Mouse (Mus musculus) T-cell, adult 2 months (primary cell): Measurements from ENCODE around the gene Lpin3.

ENCODE experiments used
- DNase-seq: peaks from one replicate; pipeline ENCODE4 v3.0.0; 2022; ENCODE audit warnings: low spot score

The Lpin3 gene

GRCm38 (mm10) chr2:160880453-160881195 is at the start of gene Lpin3:
Gene Lpin3, plus strand, starts transcription at chr2:160880670.
- no peak for DNase-seq

DNA sequence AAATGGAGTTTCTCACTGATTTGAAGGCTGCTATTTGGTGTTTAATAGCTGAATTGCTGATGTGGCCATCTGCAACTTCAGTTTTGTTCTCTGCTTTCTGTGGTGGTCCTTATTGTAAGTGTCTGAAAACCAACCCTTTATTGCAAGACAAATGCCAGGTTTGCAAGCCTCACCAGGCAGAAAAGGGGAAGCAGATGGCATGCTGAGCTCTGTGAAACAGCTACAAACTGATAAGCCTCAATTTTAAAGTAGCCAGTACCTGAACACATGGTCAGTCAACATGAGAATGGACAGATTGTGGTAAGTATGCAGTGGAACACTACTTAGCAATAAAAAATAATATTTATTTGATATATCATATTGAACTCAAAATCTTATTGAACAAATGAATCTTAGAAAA is 39.6 kb upstream of the Lpin3 start:
- no peak for DNase-seq

DNA sequence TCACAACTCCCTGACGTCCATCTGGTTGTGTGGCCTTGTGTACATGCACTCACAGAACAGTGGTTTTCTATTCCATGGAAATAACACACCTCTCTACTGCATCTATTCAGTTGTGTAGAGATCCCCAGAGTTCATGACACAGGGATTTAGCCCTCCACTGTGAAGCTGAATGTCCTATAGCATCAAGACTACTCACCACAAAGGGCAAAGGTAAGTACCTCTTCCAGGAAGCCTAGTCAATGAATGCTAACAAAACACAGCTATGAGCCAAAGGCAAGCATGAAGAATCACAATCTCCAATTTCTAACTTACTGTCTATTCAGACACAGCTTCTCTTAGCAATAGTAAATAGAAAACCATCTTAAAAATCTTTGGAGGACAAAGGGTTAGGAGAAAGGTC is 32.8 kb upstream of the Lpin3 start:
- DNase-seq = no peak

DNA sequence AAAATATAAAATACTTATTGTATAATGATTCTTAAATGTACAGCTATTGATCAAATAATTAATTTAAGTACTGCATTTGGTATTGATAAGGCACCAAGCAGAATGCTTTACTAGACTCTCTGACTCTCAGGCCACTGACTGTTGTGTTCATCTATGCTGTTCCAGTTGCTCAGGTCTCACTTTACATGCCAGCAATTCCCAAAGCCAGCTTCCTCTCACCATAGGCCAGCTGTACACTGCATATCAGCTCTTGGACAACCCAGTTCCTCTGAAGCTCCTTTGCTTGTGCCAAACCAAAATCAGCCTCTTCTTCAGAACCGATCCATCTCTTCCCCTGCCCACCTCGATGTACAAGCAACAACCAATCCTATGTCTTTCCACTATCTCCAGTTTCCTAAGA is 32.3 kb upstream of the Lpin3 start:
- no peak for DNase-seq

- no peak for DNase-seq
Measured at GRCm38 (mm10) chr2:160849617-160850240, 30.7 kb upstream of the Lpin3 start.

- no peak for DNase-seq
Measured at GRCm38 (mm10) chr2:160850360-160850759, 30.1 kb upstream of the Lpin3 start.

DNA sequence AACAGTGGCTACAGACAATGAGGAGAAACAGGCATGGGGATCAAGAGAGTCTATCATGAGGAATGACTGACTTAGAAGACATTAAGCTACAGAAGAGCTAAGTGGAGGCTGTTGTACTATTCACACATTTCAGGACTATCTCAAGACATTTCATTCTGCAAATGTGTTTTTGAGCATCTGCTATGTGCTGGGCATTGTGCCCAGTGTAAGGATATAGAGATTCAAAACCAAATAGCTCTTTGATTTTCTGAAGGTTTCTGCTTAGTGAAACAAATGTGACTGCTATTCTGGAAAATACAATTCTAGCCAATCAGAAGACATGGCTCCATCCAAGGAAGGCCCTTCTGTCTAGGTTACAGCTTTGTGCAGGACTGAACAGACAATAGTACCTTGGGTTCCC is 25.8 kb upstream of the Lpin3 start:
- no peak for DNase-seq

DNA sequence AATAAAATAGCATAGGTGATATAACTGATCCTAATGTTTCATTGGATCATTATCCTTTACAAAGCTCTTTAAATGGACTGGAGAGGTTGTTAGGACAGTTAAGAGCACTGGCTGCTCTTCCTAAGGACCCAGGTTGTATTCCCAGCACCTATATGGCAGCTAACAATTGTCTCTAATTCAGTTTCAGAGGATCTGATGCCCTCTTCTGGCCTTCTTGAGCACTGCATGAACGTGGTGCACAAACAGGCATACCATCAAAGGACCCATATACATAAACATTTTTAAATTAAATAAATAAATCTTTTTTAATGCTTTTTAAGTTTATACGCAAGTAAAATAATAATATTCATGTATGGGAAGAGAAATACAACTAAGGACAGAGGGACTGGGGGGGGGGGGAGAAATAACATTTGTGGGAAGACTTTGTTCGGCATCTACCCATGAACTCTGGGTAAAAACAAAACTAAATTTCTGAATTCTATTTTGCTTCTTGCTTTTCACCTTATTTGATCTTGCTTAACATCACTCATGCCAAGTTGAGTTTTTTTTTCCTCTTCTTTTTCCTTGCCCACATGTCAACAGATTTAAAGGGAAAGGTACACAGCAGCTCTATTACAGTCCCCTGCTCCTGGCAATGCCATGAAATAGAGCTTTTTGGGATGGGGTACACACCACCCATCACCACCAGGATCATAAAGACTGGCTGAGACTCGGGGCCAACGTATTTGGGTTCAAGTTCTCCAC is 23.9 kb upstream of the Lpin3 start:
- DNase-seq = no peak

GRCm38 (mm10) chr2:160860363-160860762 is 20.1 kb upstream of the Lpin3 start:
- no peak for DNase-seq

DNA sequence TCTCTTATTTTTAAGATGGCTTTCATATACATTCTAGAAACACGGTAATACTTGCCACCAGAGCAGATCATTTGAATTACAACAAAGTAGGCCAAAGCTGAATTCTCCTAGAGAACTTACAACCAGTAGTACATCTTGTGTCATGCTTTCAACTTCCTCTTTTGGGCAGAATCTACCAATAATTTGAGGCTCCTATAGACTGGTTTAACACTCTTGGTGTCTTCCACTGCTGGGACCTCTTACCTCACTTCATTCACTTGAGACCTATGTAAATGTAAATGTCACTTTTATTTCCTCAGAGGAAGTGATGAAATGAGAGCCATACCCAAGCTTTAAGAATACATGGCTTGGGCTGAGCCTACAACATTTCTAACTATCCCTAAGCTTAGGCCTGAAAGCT is 16.4 kb upstream of the Lpin3 start:
- no peak for DNase-seq

GRCm38 (mm10) chr2:160865266-160865665 is 15.2 kb upstream of the Lpin3 start:
- DNase-seq = no peak

GRCm38 (mm10) chr2:160869446-160869845 is 11.0 kb upstream of the Lpin3 start:
- DNase-seq = no peak

DNA sequence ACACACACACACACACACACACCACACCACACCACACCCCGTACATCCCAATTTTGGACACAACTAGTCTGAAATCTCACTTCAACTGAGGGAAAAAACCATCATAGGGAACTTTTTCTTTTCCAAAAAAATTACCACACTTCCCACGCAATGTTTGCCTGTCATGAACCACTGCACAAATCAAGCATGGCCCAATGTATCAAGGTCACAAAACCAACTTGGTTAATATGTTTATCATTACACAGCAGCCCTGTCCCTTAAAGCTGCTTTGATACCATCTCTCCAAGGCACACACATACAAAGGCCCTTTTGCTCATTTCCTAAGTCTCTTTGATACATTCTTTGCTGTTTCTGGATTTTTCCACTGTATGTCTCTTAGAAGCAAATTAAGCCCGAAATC is 9.2 kb upstream of the Lpin3 start:
- no peak for DNase-seq

DNA sequence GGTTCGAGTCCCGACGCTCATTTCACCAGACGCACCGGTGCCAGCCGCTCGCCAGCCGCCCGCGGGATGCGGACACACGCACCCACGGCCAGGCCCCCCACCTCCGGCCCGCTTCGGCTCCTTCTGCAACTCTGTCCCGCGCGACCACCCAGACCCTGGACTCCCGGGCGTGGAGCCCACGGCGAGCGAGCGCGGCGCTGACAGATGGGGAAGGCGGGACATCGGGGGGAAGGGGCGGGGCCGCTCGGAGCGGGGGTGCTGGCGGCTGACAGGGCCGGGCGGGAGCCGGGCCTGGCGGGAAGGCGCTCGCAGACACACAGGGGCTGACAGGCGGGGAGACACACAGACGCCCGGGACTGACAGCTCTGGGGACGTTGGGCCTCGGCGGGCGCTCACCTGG is 8.1 kb upstream of the Lpin3 start:
- DNase-seq = peak; percentile 62

GRCm38 (mm10) chr2:160872890-160873382 is 7.5 kb upstream of the Lpin3 start, which contains the start of gene Zhx3:
Gene Zhx3, minus strand, starts transcription at chr2:160872998.
- peak; percentile 77 for DNase-seq

- no peak for DNase-seq
Measured at GRCm38 (mm10) chr2:160874231-160874877, 6.1 kb upstream of the Lpin3 start.

GRCm38 (mm10) chr2:160876115-160876514 is 4.4 kb upstream of the Lpin3 start:
- DNase-seq = peak; percentile 20

- DNase-seq = no peak
Measured at GRCm38 (mm10) chr2:160881462-160882101, 1.1 kb downstream of the Lpin3 start.

- DNase-seq = no peak
Measured at GRCm38 (mm10) chr2:160882436-160882835, 2.0 kb downstream of the Lpin3 start.

GRCm38 (mm10) chr2:160883912-160884311 is 3.4 kb downstream of the Lpin3 start:
- DNase-seq = no peak

DNA sequence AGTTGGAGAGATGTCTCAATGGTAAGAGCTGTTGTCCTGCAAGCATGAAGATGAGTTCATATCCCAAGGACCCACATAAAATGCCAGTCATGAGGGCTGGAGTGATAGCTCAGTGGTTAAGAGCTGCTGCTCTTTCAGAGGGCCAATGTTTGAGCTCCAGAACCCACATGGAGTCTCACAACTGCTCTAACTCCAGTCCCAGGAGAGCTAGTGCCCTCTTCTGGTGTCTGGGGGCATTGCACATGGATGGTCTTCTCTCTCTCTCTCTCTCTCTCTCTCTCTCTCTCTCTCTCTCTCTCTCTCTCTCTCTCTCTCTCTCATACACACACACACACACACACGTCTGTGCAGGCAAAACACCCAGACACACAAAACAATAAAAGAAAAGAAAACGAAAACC is 4.4 kb downstream of the Lpin3 start:
- DNase-seq = peak; percentile 41

- DNase-seq = no peak
Measured at GRCm38 (mm10) chr2:160886221-160886620, 5.8 kb downstream of the Lpin3 start.
